Mouse (Mus musculus) testis, postnatal 10 days (tissue): ENCODE data around the gene H2-T3.
"Not testable (repeated sequence)": the region's sequence is repeated elsewhere in the genome, so short reads cannot be mapped to it uniquely, and the experiment has no call there.

ENCODE experiments used
- DNase-seq: peaks from one replicate; pipeline ENCODE4 v3.0.0; 2021; ENCODE audit warnings: low spot score

The H2-T3 gene

DNA sequence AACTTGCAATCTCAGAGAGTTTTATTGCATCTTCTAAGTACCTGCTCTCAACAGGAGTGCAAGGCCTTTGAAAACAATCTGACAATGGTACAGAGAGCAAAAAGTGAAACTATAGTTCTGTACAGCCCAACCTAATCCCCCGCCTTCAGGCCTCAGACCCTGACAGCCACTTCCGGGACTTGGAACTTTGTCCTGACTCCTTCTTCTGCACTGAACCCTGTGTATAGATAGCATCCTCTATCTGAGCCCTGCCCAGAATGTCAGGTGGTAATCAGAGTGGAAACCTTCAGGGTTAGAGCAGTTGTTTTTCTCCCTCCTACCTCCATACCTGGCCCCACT is at the start of gene H2-T3:
Gene H2-T3, minus strand, starts transcription at position 119 of the 339 bp plus-strand sequence.
- no peak for DNase-seq

DNA sequence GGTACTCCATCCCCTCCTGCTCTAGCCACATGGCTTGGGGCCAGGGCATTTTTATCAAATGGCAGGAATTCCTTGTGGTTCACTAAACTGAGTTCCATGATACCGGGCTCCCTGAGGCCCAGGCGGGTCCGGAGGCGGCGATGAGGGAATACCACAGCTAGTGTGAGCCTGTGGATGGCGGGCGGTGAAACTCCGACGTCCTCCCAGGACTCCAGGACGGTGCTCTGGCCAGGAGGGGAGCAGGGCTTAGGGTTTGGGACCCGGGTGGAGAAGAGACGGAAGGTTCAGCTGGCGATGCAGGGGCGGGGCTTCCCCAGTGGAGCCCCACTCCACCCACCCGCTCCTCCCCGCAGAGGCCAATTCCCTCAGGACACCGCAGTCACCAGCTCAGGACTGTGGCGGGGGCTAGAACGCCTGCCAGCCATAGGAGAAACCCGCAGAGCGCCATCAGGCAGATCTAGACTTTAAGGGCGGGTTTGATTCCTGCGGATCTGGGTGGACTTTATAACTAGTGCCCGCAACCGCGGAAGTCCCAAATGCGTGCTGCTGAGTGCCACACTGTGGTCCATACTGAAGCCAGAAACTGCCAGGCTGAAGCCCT is 47.3 kb upstream of the H2-T3 start:
- DNase-seq = peak; percentile 57

- not testable (repeated sequence) for DNase-seq
Measured at GRCm38 (mm10) chr17:36235300-36235699, 45.2 kb upstream of the H2-T3 start.

DNA sequence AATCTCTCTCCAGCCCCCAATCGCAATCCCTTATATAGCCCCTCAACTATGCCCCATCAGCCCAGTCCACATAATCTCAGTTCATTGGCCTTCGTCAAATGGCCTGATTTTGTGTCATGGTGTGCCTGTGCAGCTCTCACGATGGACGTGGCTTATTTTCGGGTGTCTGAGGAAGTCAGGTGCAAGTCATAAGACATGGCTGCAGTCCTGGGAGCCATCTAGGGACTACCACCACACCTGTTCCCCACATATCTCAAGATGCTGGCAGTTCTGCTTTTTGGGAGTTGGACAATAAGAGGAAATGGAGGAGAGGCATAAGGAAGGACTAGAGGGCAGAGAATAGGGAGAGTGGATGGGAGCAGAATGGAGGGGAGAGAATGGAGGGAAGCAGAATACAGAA is 43.5 kb upstream of the H2-T3 start:
- no peak for DNase-seq

DNA sequence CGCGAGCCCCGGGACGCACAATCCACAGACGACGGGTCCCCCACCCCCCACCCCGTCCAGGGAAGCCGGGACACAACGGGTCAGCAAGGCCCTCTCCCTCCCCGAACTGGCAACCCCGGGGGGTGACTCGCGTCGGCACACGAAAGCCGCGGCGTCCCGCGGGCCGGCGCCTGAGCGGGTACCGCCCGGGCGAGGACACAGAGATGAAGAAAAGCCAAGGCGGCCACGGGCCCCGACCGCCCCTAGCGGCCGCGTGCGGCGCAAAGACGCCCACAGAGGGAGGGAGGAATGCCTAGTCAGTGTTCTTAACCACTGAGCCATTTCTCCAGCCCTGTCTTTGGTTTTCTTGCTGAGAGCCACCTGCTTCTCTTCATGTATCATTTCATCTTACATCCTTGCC is 41.2 kb upstream of the H2-T3 start:
- peak; percentile 97 for DNase-seq

GRCm38 (mm10) chr17:36229046-36229445 is 39.0 kb upstream of the H2-T3 start:
- DNase-seq = no peak

DNA sequence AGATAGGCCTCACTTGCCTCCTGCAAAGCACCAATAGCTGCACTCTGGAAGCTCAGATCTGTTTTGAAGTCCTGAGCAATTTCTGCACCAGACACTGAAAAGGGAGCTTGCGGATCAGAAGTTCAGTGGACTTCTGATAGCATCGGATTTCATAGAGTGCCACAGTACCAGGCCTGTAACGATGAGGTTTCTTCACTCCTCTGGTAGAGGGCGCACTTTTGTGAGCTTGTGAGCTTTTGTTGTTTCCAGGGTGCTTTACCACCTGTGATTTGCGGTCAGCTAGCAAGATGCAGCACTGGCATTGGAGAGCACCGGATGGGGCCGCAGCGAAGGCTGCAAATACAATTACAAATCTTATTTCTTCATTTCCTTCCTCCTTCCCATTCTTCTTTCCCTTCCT is 36.8 kb upstream of the H2-T3 start:
- DNase-seq = no peak

- peak; percentile 50 for DNase-seq
Measured at GRCm38 (mm10) chr17:36225231-36225824, 35.2 kb upstream of the H2-T3 start.

DNA sequence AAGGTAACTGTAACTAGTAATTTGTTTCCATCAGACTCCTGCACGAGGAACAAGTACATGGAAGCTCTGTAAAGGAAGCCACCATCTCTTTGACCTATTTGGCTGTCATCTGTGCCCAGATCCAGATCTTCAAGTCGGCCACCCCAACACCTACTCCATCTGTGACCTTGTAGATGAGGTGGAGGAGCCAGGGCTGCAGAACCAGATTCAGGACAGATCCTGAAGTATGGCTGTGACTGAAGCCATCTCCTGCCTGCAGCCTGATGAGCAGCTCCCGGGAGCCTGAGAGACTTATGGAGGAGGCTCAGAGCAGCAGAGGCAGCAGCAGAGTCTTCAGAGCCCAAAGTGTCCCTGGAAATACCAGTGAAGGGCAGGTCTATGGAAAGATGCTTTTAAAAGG is 34.4 kb upstream of the H2-T3 start:
- no peak for DNase-seq

GRCm38 (mm10) chr17:36218594-36219155 is 28.6 kb upstream of the H2-T3 start:
- DNase-seq = no peak

GRCm38 (mm10) chr17:36215586-36215985 is 25.5 kb upstream of the H2-T3 start:
- no peak for DNase-seq

DNA sequence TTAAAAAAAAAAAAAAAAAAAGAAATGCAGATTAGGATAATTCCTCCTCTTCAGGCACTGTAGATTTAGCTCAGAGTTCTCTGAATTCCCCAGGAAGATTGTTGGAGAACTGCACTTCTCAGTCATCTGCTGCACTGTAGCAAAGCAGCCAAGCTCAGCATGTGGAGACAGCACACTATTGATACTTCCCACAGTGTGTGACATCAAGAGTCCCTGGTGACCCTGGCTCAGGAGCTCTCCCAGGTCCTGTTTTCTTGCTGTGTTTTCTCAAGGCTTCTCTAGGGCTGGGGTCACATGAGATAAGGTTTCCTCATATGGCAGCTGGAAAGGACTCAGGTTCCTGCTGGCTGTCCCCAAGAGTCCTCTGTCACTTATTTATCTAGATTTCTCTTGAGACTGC is 16.8 kb upstream of the H2-T3 start:
- no peak for DNase-seq

- no peak for DNase-seq
Measured at GRCm38 (mm10) chr17:36205862-36206261, 15.8 kb upstream of the H2-T3 start.

DNA sequence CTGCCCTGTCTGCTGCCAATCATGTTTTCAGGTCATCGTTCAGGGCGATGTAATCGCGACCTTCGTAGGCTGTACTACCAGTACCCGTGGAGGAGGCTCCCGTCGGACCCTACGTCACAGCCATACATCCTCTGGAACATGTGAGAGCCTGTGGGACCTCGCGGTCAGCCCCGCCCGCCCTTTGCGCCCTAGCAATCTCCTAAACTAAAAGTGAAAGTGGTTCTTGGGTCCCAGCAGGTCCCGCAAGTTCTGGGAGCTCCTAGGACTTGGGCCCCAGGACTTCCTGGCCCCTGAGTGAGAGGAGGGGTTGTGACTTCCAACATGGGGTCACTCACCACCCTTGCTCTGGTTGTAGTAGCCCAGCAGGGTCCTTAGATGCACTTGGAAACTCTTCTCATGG is 15.4 kb upstream of the H2-T3 start:
- no peak for DNase-seq

DNA sequence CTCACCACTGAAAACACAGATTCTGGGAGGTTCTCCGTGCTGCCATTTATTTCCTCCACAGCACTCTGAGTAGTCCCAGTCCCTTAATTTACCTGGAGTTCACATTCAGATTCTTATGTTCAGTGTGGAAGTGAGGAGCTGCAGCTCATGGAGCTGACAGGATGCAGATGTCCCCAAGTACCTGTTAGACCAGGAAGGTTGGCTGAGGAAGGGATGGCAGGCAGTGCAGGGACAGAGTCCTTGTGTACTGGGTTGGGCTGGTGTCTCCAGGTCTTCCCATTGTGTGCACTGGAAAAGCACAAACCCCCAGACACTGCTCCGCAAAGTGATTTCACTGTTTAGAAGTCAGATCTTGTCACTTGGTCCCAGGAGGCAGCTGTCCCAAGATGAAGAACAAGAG is 11.8 kb upstream of the H2-T3 start:
- DNase-seq = no peak

GRCm38 (mm10) chr17:36198317-36198716 is 8.2 kb upstream of the H2-T3 start:
- DNase-seq = no peak

DNA sequence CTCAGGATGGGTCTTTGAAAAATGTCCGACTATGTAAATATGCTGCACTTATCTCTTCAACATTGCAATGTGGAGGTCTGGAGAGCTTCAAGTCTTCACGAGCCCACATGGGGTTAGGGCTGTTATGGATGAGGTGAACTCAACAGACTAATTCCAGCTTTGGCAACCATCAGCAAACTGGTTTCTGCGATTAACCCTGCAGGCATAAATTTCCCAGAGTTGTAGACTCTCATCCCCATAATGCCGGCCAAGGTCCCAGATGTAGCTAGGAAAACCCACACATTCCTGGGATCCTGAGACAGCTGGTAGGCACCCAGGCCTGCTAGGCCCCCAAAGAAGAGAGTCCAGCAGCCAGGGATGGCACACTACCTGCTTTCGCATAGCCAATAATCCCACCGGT is 4.4 kb upstream of the H2-T3 start:
- DNase-seq = no peak

DNA sequence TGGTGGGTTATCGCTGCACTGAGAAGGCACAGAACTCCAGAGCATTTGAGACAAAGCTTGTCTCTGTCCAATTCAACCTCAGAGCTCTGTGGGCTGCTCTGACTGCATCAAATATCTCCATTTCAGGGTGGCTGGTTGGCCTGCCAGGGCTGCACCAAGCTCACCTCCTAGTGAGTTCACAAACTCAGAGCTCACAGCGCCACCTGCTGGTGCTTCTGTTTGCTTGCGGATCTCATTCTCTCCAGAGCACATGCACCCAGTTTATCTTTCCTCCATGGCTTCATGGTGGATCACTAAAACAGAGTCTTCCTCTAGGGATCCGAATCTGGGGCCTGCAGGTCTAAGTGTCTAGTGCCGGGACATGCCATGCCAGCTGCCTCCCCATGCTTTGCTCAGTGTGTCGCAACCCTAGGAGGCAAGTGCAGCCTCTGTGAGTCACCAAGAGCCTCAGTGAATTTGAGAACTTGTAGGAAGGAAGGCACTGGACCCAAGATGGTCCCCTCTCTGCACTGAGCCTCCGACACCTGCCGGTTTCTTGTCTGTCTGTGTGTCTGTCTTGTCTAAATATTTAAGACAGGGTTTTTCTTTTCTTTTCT is 3.6 kb upstream of the H2-T3 start:
- DNase-seq = peak; percentile 81

DNA sequence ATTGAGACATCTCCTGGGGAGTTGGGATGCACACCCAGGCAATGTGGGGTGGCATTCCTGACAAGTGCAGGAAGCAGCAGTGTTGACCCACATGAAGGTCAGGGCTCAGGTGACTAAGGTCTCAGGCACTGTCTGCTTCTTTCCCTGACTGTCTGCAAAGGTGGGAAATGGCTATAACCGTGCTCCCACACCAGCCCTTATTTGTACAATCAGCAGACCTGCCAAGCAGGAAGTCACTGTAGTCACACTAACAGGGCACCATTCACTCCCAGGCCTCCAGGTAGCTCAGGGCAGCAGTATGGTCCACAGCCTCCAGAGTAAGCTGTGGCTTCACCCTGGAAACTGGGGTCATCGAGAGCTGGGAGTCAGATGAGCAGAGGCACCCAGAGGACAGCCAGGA is 2.3 kb upstream of the H2-T3 start:
- DNase-seq = no peak

- DNase-seq = no peak
Measured at GRCm38 (mm10) chr17:36189491-36190168, 457 bp downstream of the H2-T3 start.

DNA sequence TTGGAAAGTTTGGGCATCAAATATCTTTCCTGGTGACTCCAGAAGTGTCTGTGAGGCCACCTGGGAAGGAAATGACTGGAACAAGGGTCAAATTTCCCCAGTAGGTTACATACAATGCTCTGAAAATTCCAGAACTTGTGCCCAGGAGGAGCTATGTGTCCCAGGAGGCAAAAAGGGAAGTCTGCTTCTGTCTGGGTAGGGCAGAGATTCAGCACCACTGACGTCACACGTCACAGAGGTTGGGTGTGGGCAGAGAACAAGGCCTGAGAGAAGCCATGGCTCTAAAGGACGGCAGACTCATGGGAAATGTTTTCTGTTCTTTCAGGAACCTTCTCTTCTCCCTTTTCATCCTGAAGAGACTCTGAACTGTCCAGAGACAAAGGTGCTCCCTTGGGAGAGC is 2.5 kb downstream of the H2-T3 start:
- DNase-seq = no peak

DNA sequence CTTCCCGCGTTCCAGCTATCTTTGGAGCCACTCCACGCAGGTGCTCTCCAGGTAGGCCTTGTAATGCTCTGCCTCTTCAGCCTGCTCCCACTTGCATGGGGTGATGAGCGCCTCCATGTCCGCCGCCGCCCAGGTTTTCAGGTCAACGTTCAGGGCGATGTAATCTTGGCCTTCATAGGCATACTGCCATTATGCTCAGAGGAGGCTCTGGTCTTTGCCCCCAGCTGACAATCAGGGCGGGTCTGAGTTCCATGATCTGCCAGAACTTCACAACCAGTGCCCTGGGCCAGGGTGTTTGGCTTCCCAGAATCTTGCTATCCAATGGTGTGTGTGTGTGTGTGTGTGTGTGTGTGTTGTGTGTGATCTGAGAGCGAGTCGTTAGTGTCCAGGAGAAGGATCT is 7.9 kb downstream of the H2-T3 start:
- DNase-seq = no peak

DNA sequence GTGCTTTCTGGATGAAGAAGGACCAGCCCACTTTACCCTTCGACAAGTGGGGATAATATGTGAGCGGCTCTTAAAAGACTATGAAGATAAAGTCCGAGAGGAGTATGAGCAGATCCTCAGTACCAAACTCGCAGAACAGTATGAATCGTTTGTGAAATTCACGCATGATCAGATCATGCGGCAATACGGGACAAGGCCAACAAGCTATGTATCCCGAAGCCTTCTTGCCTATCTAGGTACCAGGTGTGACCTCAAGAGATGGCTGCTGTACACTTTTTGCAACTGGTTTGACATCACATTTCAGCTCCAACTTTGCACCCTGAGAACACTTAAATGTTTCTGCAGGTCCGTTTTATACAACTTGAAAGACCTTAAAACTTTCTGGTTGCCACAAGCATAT is 10.6 kb downstream of the H2-T3 start:
- DNase-seq = not testable (repeated sequence)
